Mouse (Mus musculus): ENCODE data around the gene Amacr. TPM values are rescaled to one million over a fixed set of nuclear protein-coding genes. Genes with fewer than 3 reads are reported as not detected.

Amacr gene
- total and polyA plus RNA-seq, 3 experiments, result 15.7 to 43.0 (median 29.6) TPM

- no peak overlapping the region for H3K9ac ChIP-seq (ENCODE audit: insufficient read depth, low read depth)
- no peak overlapping the region for H3K4me2 ChIP-seq (ENCODE audit: insufficient read depth, low read depth, poor library complexity, severe bottlenecking)
- H3K79me2 ChIP-seq (replicated peaks; ENCODE audit: control insufficient read depth, extremely low read depth, insufficient read depth, poor library complexity, severe bottlenecking), result no peaks in the 10 kb centered on the region
- no peak overlapping the region for H3K4me3 ChIP-seq (replicated peaks in 1 of 3; ENCODE audit: low read depth in 2 of 3, low read length in 2 of 3, poor library complexity in 1 of 3)
- no peak for DNase-seq (ENCODE audit: extremely low read depth)
- no peaks in the 10 kb centered on the region for H3K27me3 ChIP-seq (replicated peaks)
- TF ChIP-seq ZKSCAN1 (IDR thresholded peaks at IDR 0.05; ENCODE audit: borderline replicate concordance, low read depth, low read length) (no peak), MEF2A (IDR thresholded peaks at IDR 0.05; ENCODE audit: borderline replicate concordance, low read depth, low read length) (no peak), MAZ (IDR thresholded peaks at IDR 0.05; ENCODE audit: low read depth, low read length) (no peak), IRF4 (IDR thresholded peaks at IDR 0.05; ENCODE audit: low read depth, low read length) (no peak), ZMIZ1 (IDR thresholded peaks at IDR 0.05; ENCODE audit: low read depth, low read length) (no peak), SIN3A (IDR thresholded peaks at IDR 0.05; ENCODE audit: low read length) (no peak), NRF1 (IDR thresholded peaks at IDR 0.05; ENCODE audit: low read depth, low read length) (no peak), ZC3H11A (IDR thresholded peaks at IDR 0.05; ENCODE audit: low read depth, low read length) (no peak)
- no peaks in the 10 kb centered on the region for H3K9me3 ChIP-seq (replicated peaks; ENCODE audit: low read length)
- in situ Hi-C loops (cut with MboI; ENCODE audit: low pct_ligation_motif_present, low pct_unique_long_range_greater_than_20kb, low sequenced_read_pairs) (no loop called here), dilution Hi-C loops (cut with MboI; ENCODE audit: extremely low pct_ligation_motif_present, extremely low pct_unique_long_range_greater_than_20kb, low sequenced_read_pairs) (no loop called here)
- no peaks in the 10 kb centered on the region for H3K36me3 ChIP-seq (replicated peaks in 1 of 2; ENCODE audit: control insufficient read depth in 1 of 2, insufficient read depth in 1 of 2, low read length in 1 of 2)
- H3K27ac ChIP-seq (ENCODE audit: insufficient read depth, low read depth), result no peak overlapping the region
- H3K4me1 ChIP-seq (ENCODE audit: control insufficient read depth in 1 of 2, insufficient read depth in 2 of 2), result no peaks in the 10 kb centered on the region
Measured at GRCm38 (mm10) chr15:10956706-10957105, 24.9 kb upstream of the Amacr start.

- in situ Hi-C loops (cut with MboI; ENCODE audit: low pct_ligation_motif_present, low pct_unique_long_range_greater_than_20kb, low sequenced_read_pairs), result no loop called here
- no peak overlapping the region for H3K9ac ChIP-seq (ENCODE audit: insufficient read depth, low read depth)
- H3K27ac ChIP-seq (ENCODE audit: insufficient read depth, low read depth), result no peak overlapping the region
- H3K4me1 ChIP-seq (ENCODE audit: control insufficient read depth in 1 of 2, insufficient read depth in 2 of 2), result no peaks in the 10 kb centered on the region
- TF ChIP-seq POLR2AphosphoS2 (IDR thresholded peaks at IDR 0.05; ENCODE audit: low read depth, low read length) (no peak), ZNF384 (IDR thresholded peaks at IDR 0.05; ENCODE audit: low read depth, low read length) (no peak), GABPA (IDR thresholded peaks at IDR 0.05; ENCODE audit: insufficient replicate concordance, low read depth, low read length) (no peak), NELFE (IDR thresholded peaks at IDR 0.05; ENCODE audit: low read depth, low read length) (no peak), NRF1 (IDR thresholded peaks at IDR 0.05; ENCODE audit: low read depth, low read length) (no peak), EP300 (IDR thresholded peaks at IDR 0.05; ENCODE audit: low read length) (no peak), MYC (IDR thresholded peaks at IDR 0.05; ENCODE audit: low read depth, low read length) (no peak), JUN (IDR thresholded peaks at IDR 0.05; ENCODE audit: insufficient read depth, low read depth, low read length) (no peak), ZKSCAN1 (IDR thresholded peaks at IDR 0.05; ENCODE audit: borderline replicate concordance, low read depth, low read length) (no peak), HCFC1 (IDR thresholded peaks at IDR 0.05; ENCODE audit: low read depth, low read length) (no peak), MAZ (IDR thresholded peaks at IDR 0.05; ENCODE audit: low read depth, low read length) (no peak), TBP (conservative IDR thresholded peaks at IDR 0.05; ENCODE audit: low read depth, low read length) (no peak), ZMIZ1 (IDR thresholded peaks at IDR 0.05; ENCODE audit: low read depth, low read length) (no peak), TCF12 (IDR thresholded peaks at IDR 0.05; ENCODE audit: low read depth, low read length) (no peak), JUND (conservative IDR thresholded peaks at IDR 0.05; ENCODE audit: low read depth, low read length) (no peak), KAT2A (IDR thresholded peaks at IDR 0.05; ENCODE audit: insufficient replicate concordance, low read length) (no peak)
- H3K79me2 ChIP-seq (replicated peaks; ENCODE audit: control insufficient read depth, extremely low read depth, insufficient read depth, poor library complexity, severe bottlenecking), result no peaks in the 10 kb centered on the region
- dilution Hi-C loops (cut with MboI; ENCODE audit: extremely low pct_ligation_motif_present, extremely low pct_unique_long_range_greater_than_20kb, low sequenced_read_pairs), result no loop called here
- H3K4me2 ChIP-seq (ENCODE audit: insufficient read depth, low read depth, poor library complexity, severe bottlenecking), result no peak overlapping the region
- no peak for DNase-seq (ENCODE audit: extremely low read depth)
- no peaks in the 10 kb centered on the region for H3K27me3 ChIP-seq (replicated peaks)
- no peaks in the 10 kb centered on the region for H3K36me3 ChIP-seq (replicated peaks in 1 of 2; ENCODE audit: control insufficient read depth in 1 of 2, insufficient read depth in 1 of 2, low read length in 1 of 2)
- H3K9me3 ChIP-seq (replicated peaks; ENCODE audit: low read length), result no peaks in the 10 kb centered on the region
- H3K4me3 ChIP-seq (replicated peaks in 1 of 3; ENCODE audit: low read depth in 2 of 3, low read length in 2 of 3, poor library complexity in 1 of 3), result no peak overlapping the region
Measured at GRCm38 (mm10) chr15:10959277-10960026, 22.1 kb upstream of the Amacr start.

Data from CH12.LX (cell line).